Mouse (Mus musculus): Measurements from ENCODE around the gene Ascc3.
A peak's percentile ranks its signal among the peaks of the same experiment; 100 is the strongest.

The Ascc3 gene

DNA sequence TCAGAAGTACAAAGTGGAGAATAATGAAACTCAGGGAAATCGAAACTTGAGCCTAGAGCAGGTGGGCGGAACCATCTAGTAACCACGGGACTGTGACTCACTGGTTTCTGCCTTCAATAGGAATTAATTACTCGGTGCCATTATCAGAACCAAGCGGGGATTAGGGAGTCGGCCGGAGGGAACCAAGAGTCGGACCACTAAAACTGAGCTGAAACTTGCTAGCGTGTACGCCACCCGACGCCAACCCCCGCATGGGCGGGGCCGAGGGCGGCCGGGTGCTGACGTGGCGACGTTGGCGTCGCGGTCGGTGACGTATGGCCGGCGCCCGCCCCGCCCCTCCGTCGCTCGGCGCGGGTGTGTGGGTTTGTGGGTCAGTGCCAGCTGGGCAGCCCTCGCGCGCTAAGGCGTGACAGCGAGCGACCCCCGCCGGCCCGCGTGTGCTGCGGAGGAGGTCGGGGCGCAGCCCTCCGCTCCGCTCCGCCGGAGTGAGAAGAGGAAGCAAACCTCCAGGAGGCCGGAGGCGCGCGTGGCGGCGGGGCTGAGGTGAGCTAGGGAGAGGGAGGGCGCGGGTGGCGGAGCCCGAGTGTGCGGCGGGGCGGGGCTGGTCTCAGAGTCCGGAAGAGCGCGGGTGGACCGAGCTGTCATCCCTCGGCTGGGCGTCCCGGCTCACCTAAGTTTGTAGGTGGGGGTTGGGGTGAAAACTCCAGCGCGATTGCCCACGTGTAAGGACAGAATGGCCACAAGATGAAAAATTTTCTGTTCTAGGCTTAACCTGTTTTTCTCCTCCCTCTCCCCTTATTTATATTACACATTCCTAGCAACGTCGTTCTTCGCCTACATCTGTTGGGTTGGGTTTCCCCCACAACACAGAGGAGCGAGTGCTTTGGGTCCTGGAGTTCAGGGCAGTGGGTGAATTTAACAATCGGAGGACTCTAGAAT, at the start of gene Ascc3:
Gene Ascc3 (plus strand): TSS at position 315 of the 939 bp plus-strand sequence.
- DNase-seq: peak; percentile 92

DNA sequence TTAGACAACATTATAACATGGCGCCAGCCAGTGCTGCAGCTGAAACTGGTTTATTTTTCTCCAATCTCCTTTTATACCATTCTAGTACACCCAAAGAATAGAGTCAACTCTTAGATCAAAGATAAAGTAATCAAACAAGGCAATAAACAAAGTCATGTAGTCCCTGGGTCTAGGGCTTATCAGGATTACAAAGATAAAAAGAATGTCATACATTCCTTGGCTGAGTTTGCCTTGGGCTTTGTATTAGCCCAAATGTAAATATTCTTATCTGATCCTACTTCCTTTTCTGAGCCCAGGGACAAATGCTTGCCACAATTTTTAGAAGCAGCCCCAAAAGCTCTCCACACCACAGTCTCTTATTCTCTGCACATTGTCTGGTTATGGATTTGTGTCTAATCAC, 7.7 kb upstream of the Ascc3 start:
- no peak for DNase-seq

DNA sequence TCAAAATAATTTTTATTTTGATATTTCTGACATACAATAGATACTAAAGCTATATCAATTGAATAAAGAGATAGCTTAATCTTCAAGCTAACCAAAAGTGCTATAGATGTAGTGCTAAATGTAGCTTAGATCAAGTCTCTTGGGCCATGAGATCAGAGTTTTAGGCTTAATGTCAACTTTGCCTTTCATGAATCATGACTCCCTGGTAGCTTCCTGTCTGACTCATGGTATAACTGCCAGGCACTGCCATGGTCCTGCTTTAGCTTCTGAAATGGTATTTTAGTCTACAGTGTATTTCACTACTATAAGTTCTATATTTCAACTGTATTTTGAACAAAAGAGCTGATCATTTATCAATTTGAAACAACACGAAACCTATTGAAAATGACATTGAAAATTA, 5.9 kb upstream of the Ascc3 start:
- DNase-seq: no peak

DNA sequence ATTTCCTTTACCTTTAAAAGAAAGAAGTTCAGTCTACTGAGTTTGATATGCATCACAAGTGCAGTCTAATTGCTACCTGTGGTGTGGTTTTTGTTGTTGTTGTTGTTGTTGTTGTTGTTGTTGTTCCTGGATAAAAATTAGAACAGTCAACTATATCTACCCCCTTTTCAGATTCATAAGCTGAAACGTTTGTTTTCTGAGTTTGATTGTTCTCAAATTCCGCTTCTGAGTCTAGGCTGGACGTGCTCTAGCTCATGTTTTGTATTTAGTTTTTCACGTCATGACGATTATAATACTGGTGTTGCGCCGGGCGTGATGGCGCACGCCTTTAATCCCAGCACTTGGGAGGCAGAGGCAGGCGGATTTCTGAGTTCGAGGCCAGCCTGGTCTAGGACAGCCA, 902 bp downstream of the Ascc3 start:
- no peak for DNase-seq

DNA sequence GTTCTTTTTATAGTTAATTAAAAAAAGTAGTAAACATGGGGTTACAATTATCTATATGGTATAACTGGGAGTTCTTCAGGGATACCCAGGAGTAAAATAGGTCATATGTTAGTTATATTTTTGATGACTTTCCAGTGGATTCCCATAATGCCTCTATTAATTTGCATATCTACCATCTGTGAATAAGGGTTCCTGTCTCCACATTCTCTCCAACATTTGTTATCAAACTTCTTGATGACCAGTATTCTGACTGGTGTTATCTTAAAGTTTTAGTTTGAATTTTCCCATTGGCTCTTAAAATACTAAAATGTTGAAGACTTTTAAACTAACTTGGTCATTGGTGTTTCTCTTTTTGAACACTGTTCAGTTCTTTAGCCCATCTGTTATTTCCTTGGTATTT, 2.9 kb downstream of the Ascc3 start:
- DNase-seq: no peak

DNA sequence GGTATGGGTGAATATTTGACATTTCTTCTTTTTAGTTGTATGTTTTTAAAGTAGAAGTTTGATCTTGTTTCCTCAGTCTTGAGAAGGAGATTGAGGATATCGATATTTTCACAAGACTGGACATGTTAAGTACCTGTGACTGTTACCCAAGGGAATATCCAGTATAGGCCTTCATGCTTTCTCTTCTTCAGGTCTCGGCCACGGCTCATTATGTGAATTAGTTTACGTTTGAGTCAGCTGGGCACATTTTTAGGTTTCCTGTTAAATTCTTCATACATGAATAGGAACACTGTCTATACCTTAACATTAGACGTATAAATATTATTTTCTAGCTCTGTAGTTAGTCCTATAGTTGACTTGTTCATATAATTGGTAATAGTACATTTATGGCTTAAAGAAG, 12.4 kb downstream of the Ascc3 start:
- no peak for DNase-seq

DNA sequence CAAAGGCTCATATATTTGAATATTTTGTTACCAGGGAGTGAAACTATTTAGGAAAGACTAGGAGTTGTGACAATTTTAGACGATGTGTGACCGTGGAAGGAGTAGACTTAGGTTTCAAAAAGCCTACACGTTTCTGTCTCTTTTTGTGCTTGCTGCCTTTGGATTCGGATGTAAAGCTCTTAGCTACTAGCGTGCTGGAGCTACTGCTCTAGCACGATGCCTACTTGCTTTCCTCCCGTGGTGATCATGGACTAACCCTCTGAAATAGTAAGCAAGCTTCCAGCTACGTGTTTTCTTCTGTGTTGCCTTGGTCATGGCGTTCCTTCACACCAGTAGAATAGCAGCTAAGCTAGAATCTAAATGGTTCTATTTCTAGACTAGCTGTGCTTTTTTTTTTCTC, 21.4 kb downstream of the Ascc3 start:
- no peak for DNase-seq

DNA sequence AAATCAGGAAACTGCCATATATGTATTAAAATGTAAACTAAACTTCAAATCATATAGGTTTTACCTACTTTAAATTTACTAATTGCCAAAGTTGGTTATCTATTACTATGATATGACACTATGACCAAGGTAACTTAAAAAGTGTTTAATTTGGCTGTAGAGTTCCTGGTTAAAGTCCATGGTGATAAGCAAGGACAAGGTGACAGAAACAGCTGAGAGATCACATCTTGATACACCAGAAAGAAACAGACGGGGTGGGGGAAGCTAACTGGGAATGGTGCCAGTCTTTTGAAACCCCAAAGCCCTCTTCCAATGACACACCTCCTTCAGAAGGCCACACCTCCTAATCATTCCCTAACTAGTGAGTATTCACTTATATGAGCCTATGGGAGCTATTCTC, 33.4 kb downstream of the Ascc3 start:
- no peak for DNase-seq

DNA sequence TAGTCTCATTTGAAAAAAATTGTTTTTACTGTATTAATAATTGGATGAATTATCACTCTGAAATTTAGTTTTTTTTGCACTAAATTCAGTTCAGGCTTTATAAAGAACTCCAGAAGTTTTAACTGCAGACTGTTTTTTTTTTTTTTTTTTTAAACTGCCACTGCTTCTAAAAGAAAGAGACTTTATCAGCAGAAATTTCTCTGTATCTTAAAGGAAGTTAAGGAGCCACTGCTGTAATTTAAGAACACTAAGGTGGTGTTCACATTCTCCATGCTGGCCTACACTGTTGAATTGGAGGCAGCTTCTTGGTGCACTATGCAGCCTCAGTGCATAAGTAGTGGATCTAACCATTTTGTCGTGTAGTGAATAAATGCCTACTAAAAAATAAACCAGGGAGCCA, 47.1 kb downstream of the Ascc3 start:
- DNase-seq: no peak

DNA sequence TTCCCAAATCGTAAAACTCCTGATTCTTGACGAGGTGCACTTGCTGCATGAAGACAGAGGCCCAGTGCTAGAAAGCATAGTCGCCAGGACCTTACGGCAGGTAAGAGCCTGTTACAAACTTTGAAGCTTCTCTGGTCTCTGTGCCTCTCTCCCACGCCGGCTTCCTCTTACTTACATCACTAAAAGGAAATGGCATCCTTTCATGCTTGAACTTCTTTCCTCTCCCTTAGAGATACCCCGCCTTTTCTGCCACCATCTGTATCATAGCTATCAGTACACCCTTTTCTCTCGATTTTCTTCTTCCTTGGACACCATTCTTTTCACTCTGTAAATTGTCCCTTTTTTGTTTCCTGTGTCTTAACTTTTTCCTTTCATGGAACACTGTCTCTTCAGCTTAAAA, 58.1 kb downstream of the Ascc3 start:
- no peak for DNase-seq

DNA sequence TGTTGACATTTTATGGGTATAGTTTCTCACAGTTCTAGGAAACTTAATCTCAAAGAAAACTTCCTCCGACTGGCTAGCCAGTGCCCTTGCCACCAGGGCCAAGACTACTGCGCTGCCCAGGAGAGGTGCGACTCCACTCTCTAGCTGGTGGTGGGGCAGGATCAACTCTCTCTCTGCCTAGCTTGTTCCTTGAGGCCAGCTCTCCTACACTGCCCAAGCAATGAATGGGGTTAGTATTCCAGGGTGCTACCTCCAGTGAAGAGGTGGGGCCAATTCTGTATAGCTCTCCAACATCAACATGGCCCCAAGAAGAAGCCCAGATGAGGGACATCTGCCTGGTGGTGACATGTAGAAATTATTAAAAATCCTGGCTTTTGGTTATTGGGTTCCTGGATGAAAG, 61.1 kb downstream of the Ascc3 start:
- DNase-seq: no peak

DNA sequence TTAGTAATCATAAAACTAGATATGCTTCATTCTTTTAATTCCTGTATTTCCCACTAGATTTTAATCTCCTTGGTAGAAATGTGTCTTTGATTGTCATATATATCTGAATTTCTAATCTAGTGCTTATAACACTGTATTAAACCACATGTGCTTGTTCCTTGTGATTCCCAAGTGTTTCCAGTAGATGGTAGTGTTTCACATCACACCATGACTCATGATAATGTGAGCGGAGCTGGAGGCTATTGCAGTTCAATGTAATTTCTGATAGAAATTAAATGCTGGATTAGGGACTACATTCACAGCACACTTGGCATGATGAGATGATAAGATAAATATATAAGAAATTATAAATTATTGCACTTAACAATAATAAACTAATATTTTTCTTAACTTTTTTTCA, 64.9 kb downstream of the Ascc3 start:
- DNase-seq: no peak

DNA sequence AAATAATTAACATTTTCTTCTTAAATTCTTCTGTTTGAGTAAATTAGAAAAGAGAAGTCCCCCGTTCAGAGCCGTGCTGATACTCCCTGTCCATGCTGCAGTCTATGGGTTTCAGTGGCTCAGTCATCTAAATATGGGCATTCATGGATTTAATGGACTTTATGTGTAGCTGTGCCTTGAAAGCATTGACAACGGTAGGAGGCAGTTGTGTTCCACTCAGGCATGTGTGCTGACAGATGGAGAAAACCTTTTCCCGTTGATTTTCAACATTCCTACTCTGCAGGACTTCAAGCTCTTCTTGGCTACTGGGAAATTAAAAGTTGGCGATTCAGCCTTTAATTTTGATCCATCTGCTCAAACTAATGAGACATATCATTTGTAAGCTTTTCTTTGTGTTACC, 79.0 kb downstream of the Ascc3 start:
- no peak for DNase-seq

DNA sequence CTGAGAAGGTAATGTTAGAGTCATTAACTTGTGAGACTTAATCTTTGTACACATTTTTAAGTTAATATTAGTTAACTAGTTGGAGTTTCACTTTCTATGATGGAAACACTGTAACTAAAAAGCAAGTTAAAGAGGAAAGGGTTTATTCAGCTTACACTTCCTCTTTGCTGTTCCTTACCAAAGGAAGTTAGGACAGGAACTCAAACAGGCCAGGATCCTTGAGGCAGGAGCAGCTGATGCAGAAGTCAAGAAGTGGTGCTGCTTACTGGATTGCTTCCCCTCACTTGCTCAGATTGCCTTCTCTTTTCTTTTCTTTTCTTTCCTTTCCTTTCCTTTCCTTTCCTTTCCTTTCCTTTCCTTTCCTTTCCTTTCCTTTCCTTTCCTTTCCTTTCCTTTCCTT, 97.9 kb downstream of the Ascc3 start:
- DNase-seq: no peak

DNA sequence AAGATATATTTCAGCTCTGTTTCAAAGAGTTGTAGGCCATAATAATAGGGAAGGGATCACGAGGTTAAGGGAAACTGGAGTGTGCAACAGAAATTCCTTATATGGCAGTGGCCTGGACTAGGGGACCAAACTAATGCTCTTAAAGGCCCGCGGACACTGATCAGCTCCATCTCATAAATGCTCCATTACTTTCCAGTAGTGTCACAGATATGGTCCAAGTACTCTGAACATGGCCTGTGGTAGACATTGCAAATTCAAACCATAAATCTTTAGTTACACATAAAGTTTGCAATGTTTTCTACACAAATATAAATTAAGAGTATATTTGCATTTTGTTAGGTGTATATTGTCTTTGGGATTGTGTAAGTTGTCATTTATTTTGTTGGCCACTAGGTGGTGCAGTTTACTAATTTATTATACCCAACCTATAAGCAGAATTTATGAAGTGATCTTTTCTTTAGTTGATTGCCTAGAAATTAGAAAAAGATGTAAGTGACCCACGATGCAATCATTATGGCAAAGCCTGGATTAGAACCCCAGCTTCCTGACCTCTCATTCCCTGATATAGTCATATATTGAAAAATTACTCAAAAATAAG, 106.5 kb downstream of the Ascc3 start:
- DNase-seq: no peak

DNA sequence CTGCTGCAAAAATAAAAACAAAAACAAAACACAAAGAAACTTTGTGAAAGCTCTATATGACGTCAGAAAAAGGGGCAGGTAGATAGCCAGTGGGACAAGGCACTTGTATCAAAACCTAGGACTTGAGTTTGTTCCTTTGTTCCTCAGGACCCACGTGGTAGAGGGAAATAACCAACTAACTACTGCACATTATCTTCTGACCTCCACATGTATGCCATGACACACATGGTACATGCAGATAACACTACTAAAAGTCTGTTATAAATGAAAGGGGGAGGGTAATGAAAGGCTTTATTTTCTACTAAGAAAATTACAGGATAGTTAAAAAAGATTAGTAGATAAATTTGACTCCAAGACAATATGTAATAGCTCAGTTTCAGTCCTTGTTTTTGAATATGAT, 109.3 kb downstream of the Ascc3 start:
- no peak for DNase-seq

DNA sequence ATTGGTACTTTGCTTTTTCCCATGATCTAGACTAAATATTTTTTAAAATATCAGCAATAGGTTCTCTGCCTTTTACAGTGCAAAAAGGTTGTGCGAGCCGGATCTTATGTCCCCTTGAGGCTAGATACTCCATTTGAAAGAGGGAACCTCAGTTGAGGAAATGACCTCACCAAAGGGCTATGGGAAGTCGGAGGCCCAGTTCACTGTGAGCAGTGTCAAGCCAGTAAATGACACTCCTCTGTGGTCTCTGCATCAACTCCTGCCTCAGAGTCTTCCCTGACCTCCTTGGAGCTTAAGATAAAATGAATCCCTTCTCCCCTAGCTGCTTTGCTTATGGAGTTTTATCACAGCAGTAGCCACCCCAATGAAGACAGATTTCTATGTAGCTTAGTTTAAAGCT, 109.9 kb downstream of the Ascc3 start:
- no peak for DNase-seq

DNA sequence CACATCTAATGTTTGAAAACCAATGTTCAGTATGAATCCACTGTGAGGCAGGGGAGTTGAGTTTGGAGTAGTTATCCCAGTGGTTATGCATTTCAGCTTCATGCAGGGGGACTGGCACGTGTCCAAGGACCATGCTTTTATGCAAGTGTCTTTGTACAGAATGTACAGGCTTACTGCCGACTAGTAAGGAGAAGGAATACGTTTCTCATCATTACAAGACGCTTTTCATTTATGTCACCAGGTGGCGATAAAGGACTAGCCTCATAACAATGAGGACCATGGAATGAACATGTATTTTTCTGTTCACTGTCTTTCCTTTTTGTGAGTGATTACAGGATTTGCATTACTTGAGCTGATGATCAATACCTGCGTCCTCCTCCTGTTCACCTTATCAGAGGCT, 111.7 kb downstream of the Ascc3 start:
- peak; percentile 36 for DNase-seq

DNA sequence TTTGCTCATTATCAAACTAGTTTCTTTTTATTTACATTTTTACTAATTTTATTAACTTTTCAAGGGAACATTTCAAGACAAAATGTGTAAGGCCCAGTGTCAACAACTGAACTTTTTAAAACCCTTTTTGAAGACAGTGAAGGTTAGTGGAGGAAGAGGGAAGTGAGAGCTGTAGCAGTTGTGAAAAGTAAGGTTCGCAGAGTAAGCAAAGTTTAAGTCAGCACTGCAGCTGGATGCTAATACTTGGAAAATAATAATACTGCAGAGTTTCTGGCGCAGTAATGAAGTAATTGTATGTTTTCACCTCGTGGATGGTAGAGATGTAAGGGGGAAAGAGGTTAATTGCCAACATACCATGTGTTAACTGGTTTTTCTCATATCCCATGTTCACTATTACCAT, 112.4 kb downstream of the Ascc3 start:
- no peak for DNase-seq

DNA sequence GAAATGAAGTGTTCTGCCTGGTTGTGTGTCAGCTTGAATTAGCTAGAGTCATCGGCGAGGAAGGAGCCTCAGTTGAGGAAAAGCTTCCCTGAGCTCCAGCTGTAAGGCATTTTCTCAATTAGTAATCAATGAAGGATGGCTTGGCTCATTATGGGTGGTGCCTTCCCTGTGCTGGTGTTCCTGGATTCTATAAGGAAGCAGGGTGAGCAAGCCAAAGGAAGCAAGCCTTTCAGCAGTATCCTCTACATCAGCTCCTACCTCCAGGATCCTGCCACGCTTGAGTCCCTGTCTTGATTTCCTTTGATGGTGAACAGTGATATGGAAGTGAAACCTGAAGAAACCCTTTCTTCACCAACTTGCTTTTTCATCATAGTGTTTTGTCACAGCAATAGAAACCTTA, 118.8 kb downstream of the Ascc3 start:
- no peak for DNase-seq

DNA sequence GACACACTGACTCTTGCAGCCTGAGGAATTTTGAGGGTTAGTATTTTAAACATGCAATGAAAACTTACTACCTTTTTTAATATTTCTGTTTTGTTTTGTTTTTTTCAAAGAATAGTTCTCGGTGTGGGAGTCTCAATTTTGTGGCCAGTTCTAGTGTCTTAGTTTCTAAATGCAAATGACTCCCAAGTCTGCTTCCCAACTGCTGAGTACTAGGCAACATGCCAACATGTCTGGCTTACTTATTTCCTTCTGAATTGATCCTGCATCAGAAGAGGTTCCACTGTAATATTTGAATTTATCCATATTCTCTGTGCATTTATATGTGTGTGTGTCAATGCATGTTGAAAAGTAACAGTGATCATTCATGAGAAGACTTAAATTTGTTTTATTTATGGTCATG, 119.3 kb downstream of the Ascc3 start:
- no peak for DNase-seq

DNA sequence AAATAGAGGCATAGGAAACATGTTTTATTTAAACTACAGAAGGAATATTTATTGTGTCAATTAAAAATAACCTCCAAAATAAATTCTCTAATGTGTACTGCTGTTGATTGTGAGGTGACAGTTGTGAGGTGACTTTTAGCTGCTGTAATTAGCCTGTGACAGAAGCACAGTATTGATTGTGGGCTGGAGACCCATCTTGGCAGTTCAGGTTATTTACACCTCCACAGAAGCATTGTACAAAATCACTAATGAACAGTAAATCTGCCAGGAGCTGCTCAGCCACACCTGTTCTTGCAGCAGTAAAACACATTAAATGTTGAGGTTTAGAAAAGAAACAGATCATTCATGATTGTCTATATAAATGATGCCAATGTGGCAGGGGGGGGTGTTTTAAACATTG, 141.0 kb downstream of the Ascc3 start:
- no peak for DNase-seq

DNA sequence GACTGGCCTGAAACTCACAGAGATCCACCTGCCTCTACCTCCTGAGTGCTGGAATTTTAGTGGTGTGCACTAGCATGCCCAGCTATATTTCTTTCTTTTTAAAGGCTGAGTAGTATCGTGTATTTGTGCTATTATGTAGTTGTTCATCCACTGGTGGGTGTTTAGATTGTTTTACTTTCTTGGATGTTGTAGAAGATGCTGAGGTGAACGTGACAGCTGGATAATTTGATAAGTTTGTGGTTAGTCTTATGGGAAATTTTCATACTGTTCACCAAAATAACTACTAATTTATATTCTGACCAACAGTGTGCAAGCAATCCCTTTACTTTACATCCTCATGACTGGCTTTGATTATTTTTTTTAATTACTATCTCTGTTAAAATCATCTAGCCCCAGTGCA, 169.6 kb downstream of the Ascc3 start:
- DNase-seq: no peak

DNA sequence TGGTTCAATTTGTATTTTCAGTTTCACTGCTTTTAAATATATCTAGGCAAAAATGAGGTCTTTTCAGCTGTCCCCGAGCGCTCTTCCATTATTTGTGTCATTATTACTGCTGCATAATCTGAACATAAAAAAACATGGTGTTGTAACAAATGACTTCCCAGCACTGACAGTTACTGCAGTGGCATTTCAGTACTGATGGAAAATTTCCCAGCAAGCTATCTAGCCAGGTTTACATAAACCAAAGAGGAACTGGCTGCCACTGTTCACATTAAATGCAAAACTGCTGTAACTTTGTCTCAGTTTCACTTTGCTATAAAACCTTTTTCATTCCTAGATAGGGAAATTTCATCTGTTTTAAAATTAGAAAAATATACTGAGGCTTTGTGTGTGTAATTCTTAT, 170.5 kb downstream of the Ascc3 start:
- DNase-seq: no peak

All from right cerebral cortex, adult 18-20 months (tissue).